Mouse (Mus musculus): ENCODE data around the gene Tmem170. TPM values are rescaled to one million over a fixed set of nuclear protein-coding genes. Genes with fewer than 3 reads are reported as not detected.

Gene Tmem170
- total RNA-seq, 1 experiment from 2014 or later, result 7.0 TPM

DNA sequence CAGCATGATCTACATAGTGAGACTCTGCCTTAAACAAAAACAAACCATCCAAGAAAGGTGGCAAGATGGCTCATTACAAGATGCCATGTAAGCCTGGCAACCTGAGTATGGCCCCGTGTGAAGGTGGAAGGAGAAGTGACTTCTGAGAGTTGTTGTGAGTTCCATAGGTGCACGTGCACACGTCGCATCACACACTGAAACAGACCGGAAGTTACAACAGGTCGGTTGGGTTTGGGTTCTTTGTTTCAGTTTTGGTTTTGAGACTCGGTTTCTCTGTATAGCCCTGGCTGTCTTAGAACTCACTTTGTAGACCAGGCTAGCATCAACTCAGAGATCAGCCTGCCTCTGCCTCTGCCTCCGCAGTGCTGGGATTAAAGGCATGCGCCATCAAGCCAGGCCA is 62.7 kb downstream of the Tmem170 start:
- no peak for DNase-seq

Other genes with a start within 250 kb of the Tmem170 start
- 60.3 and 66.8 TPM in 2 replicates for gene Ldhd, start 246.4 kb downstream of the Tmem170 start, total RNA-seq (2021)
- 10.0 and 10.9 TPM in 2 replicates for gene Zfp1, start 233.3 kb downstream of the Tmem170 start, total RNA-seq (2021)
- gene Ctrb1, start 185.7 kb downstream of the Tmem170 start, total RNA-seq (2021), result not detected in 2 replicates
- 64.5 and 70.0 TPM in 2 replicates for gene Bcar1, start 132.9 kb downstream of the Tmem170 start, total RNA-seq (2021)
- 80.4 and 85.9 TPM in 2 replicates for gene Cfdp1, start 22.5 kb downstream of the Tmem170 start, total RNA-seq (2021)
- not detected in 2 replicates for gene Chst5, start 33.7 kb upstream of the Tmem170 start, total RNA-seq (2021)
- 5.1 and 7.3 TPM in 2 replicates for gene Tmem231, start 57.1 kb upstream of the Tmem170 start, total RNA-seq (2021)
- gene Gabarapl2, start 64.0 kb upstream of the Tmem170 start, total RNA-seq (2021), result 127 and 172 TPM in 2 replicates
- 5.4 TPM in 2 replicates for gene Adat1, start 115.6 kb upstream of the Tmem170 start, total RNA-seq (2021)
- 100 and 111 TPM in 2 replicates for gene Kars, start 134.6 kb upstream of the Tmem170 start, total RNA-seq (2021)
- 17.6 and 22.6 TPM in 2 replicates for gene Terf2ip, start 134.6 kb upstream of the Tmem170 start, total RNA-seq (2021)
- not detected in 2 replicates for gene Gm6793, start 138.3 kb upstream of the Tmem170 start, total RNA-seq (2021)

Measured in adrenal gland, postnatal 25 days (tissue).